Mouse (Mus musculus) stomach, embryonic 16.5 days (tissue): Measurements from ENCODE around the gene Ano5. TPM values are rescaled to one million over a fixed set of nuclear protein-coding genes. Genes with fewer than 3 reads are reported as not detected.

Experiments used
- ATAC-seq: fragments of 200-750 bp; cut with Nextera tagmentation; 2 replicates; pipeline ENCODE4 v1.8.0; 2017; ENCODE audit warnings: moderate number of reproducible peaks, moderate TSS enrichment; ENCODE audit not compliant: insufficient read depth, low FRiP score
- H3K27ac ChIP-seq: fragments of 300-500 bp; sonication (generic); 2 replicates; pipeline ENCODE4 v1.5.1; 2014; ENCODE audit warnings: low read length
- H3K27me3 ChIP-seq: fragments of 300-500 bp; sonication (generic); 2 replicates; pipeline ENCODE4 v1.6.1; 2014; ENCODE audit warnings: low read length, control low read depth, mixed read lengths; ENCODE audit not compliant: control insufficient read depth, insufficient read depth
- H3K36me3 ChIP-seq: fragments of 300-500 bp; sonication (generic); 2 replicates; pipeline ENCODE4 v1.6.1; 2014; ENCODE audit warnings: low read length; ENCODE audit not compliant: control insufficient read depth, insufficient read depth
- H3K4me1 ChIP-seq: fragments of 300-500 bp; sonication (generic); 2 replicates; pipeline ENCODE4 v1.6.1; 2014; ENCODE audit warnings: low read length, control low read depth, mixed read lengths; ENCODE audit not compliant: control insufficient read depth, insufficient read depth
- H3K4me2 ChIP-seq: fragments of 300-500 bp; sonication (generic); 2 replicates; pipeline ENCODE4 v1.6.1; 2014; ENCODE audit warnings: low read depth, low read length, mixed read lengths
- H3K4me3 ChIP-seq: fragments of 300-500 bp; sonication (generic); replicated peaks from 2 replicates; pipeline ENCODE4 v1.5.1; 2014; ENCODE audit warnings: mild to moderate bottlenecking, low read length
- H3K9ac ChIP-seq: fragments of 300-500 bp; sonication (generic); 2 replicates; pipeline ENCODE4 v1.6.1; 2014; ENCODE audit warnings: low read length
- H3K9me3 ChIP-seq: fragments of 300-500 bp; sonication (generic); replicated peaks from 2 replicates; pipeline ENCODE4 v1.6.1; 2016; ENCODE audit warnings: low read length, control low read depth; ENCODE audit not compliant: control insufficient read depth
- WGBS: fragments of 180-500 bp; shearing (Covaris S2); extraction: QIAGEN DNeasy Blood & Tissue Kit; methylation state at CpG from one replicate; pipeline ENCODE4 v1.1.7; 2014; 5-methylcytosine and 5-hydroxymethylcytosine counted together
- polyA plus RNA-seq: library from polyadenylated mRNA; unstranded; fragments of >200 nt; fragmentation: Nextera tagmentation; extraction: Ambion mirVana; gene quantifications from 2 replicates; pipeline ENCODE4 v1.2.1, GENCODE M21; 2015

Ano5 gene
- polyA plus RNA-seq, 1 experiment from 2014 or later, result 0.22 TPM

GRCm38 (mm10) chr7:51617941-51618340, 107.1 kb downstream of the Ano5 start:
- H3K4me2 ChIP-seq, result no peak overlapping the region
- H3K4me3 ChIP-seq, result no peak overlapping the region
- H3K27ac ChIP-seq, result no peak overlapping the region
- H3K27me3 ChIP-seq, result peaks cover 15% of the 10 kb centered on the region
- H3K36me3 ChIP-seq, result no peaks in the 10 kb centered on the region
- H3K4me1 ChIP-seq, result no peaks in the 10 kb centered on the region
- ATAC-seq, result no peak
- H3K9me3 ChIP-seq, result no peaks in the 10 kb centered on the region
- H3K9ac ChIP-seq, result no peak overlapping the region

GRCm38 (mm10) chr7:51618412-51618811, 107.6 kb downstream of the Ano5 start:
- Histone ChIP-seq H3K4me2 (no peak overlapping the region), H3K27ac (no peak overlapping the region), H3K27me3 (peaks cover 16% of the 10 kb centered on the region), H3K9me3 (no peaks in the 10 kb centered on the region), H3K4me3 (no peak overlapping the region), H3K4me1 (no peaks in the 10 kb centered on the region), H3K36me3 (no peaks in the 10 kb centered on the region), H3K9ac (no peak overlapping the region)
- ATAC-seq, result no peak
- WGBS, result 26% methylated on average over 2 of the region's 2 CpGs

GRCm38 (mm10) chr7:51619977-51620376, 109.1 kb downstream of the Ano5 start:
- Histone ChIP-seq H3K4me1 (no peaks in the 10 kb centered on the region), H3K9me3 (no peaks in the 10 kb centered on the region), H3K27ac (no peak overlapping the region), H3K4me3 (no peak overlapping the region), H3K27me3 (peaks cover 32% of the 10 kb centered on the region), H3K36me3 (no peaks in the 10 kb centered on the region), H3K9ac (no peak overlapping the region), H3K4me2 (no peak overlapping the region)
- ATAC-seq, result no peak
- WGBS, result 39% methylated on average over 1 of the region's 1 CpGs

GRCm38 (mm10) chr7:51621694-51622145, 110.9 kb downstream of the Ano5 start, which contains the start of gene Slc17a6:
TSS of gene Slc17a6 (plus strand) at chr7:51622006.
- Histone ChIP-seq H3K9ac (no peak within 1 kb of the TSS), H3K27me3 (peaks cover 38% of the 10 kb centered on the region), H3K4me1 (no peaks in the 10 kb centered on the region), H3K9me3 (no peaks in the 10 kb centered on the region), H3K36me3 (no peaks in the 10 kb centered on the region), H3K4me3 (no peak within 1 kb of the TSS), H3K4me2 (no peak within 1 kb of the TSS), H3K27ac (no peak within 1 kb of the TSS)
- ATAC-seq, result no peak
- under 1% methylated on average over 23 of the region's 23 CpGs for WGBS

- Histone ChIP-seq H3K4me3 (no peak overlapping the region), H3K9me3 (no peaks in the 10 kb centered on the region), H3K4me2 (no peak overlapping the region), H3K27me3 (peaks cover 43% of the 10 kb centered on the region), H3K9ac (no peak overlapping the region), H3K27ac (no peak overlapping the region), H3K4me1 (no peaks in the 10 kb centered on the region), H3K36me3 (no peaks in the 10 kb centered on the region)
- ATAC-seq, result no peak
- 2% methylated on average over 18 of the region's 18 CpGs for WGBS
Measured at GRCm38 (mm10) chr7:51622196-51622595, 111.4 kb downstream of the Ano5 start.

- Histone ChIP-seq H3K9ac (no peak overlapping the region), H3K27me3 (peaks cover 48% of the 10 kb centered on the region), H3K4me2 (no peak overlapping the region), H3K9me3 (no peaks in the 10 kb centered on the region), H3K4me3 (no peak overlapping the region), H3K36me3 (no peaks in the 10 kb centered on the region), H3K27ac (no peak overlapping the region), H3K4me1 (no peaks in the 10 kb centered on the region)
- no peak for ATAC-seq
- 3% methylated on average over 5 of the region's 5 CpGs for WGBS
Measured at GRCm38 (mm10) chr7:51622666-51623065, 111.8 kb downstream of the Ano5 start.

GRCm38 (mm10) chr7:51624336-51624897, 113.6 kb downstream of the Ano5 start:
- Histone ChIP-seq H3K4me1 (no peaks in the 10 kb centered on the region), H3K27ac (no peak overlapping the region), H3K27me3 (peaks cover 54% of the 10 kb centered on the region), H3K4me3 (no peak overlapping the region), H3K9ac (no peak overlapping the region), H3K36me3 (no peaks in the 10 kb centered on the region), H3K9me3 (no peaks in the 10 kb centered on the region), H3K4me2 (no peak overlapping the region)
- 4% methylated on average over 4 of the region's 4 CpGs for WGBS
- ATAC-seq, result no peak

- Histone ChIP-seq H3K36me3 (no peaks in the 10 kb centered on the region), H3K4me2 (no peak overlapping the region), H3K4me3 (no peak overlapping the region), H3K9me3 (no peaks in the 10 kb centered on the region), H3K27me3 (peaks cover 54% of the 10 kb centered on the region), H3K4me1 (no peaks in the 10 kb centered on the region), H3K9ac (no peak overlapping the region), H3K27ac (no peak overlapping the region)
- WGBS, result 2% methylated on average over 23 of the region's 23 CpGs
- ATAC-seq, result no peak
Measured at GRCm38 (mm10) chr7:51625161-51625560, 114.3 kb downstream of the Ano5 start.

- Histone ChIP-seq H3K27ac (no peak overlapping the region), H3K4me3 (no peak overlapping the region), H3K36me3 (no peaks in the 10 kb centered on the region), H3K9ac (no peak overlapping the region), H3K9me3 (no peaks in the 10 kb centered on the region), H3K27me3 (peaks cover 54% of the 10 kb centered on the region), H3K4me1 (no peaks in the 10 kb centered on the region), H3K4me2 (no peak overlapping the region)
- ATAC-seq, result no peak
- WGBS, result 5% methylated on average over 11 of the region's 11 CpGs
Measured at GRCm38 (mm10) chr7:51625591-51626255, 114.9 kb downstream of the Ano5 start.
